Mouse (Mus musculus) midbrain, embryonic 11.5 days (tissue): Measurements from ENCODE around the gene Ddi2. TPM values are rescaled to one million over a fixed set of nuclear protein-coding genes. Genes with fewer than 3 reads are reported as not detected.
A peak's percentile ranks its signal among the peaks of the same experiment; 100 is the strongest.

Experiments
- ATAC-seq: fragments of 200-750 bp; cut with Nextera tagmentation; 2 replicates; pipeline ENCODE4 v1.8.0; 2017; ENCODE audit warnings: moderate TSS enrichment, moderate library complexity; ENCODE audit not compliant: low FRiP score
- DNase-seq: peaks from one replicate; pipeline ENCODE4 v3.0.0; 2015; ENCODE audit warnings: low spot score; ENCODE audit errors: missing footprints
- H3K27ac ChIP-seq: fragments of 300-500 bp; sonication (generic); 2 replicates; pipeline ENCODE4 v1.5.1; 2014; ENCODE audit warnings: low read depth, low read length
- H3K27me3 ChIP-seq: fragments of 300-500 bp; sonication (generic); 2 replicates; pipeline ENCODE4 v1.6.1; 2014; ENCODE audit warnings: mild to moderate bottlenecking, low read length, moderate library complexity, mixed read lengths; ENCODE audit not compliant: control insufficient read depth, insufficient read depth
- H3K36me3 ChIP-seq: fragments of 300-500 bp; sonication (generic); 2 replicates; pipeline ENCODE4 v1.6.1; 2014; ENCODE audit warnings: mild to moderate bottlenecking, low read length, moderate library complexity, mixed read lengths; ENCODE audit not compliant: control insufficient read depth, insufficient read depth
- H3K4me1 ChIP-seq: fragments of 300-500 bp; sonication (generic); 2 replicates; pipeline ENCODE4 v1.6.1; 2014; ENCODE audit warnings: low read length; ENCODE audit not compliant: control insufficient read depth, insufficient read depth
- H3K4me2 ChIP-seq: fragments of 300-500 bp; sonication (generic); 2 replicates; pipeline ENCODE4 v1.6.1; 2014; ENCODE audit warnings: mild to moderate bottlenecking, moderate library complexity
- H3K4me3 ChIP-seq: fragments of 300-500 bp; sonication (generic); 2 replicates; pipeline ENCODE4 v1.5.1; 2014; ENCODE audit warnings: low read depth, low read length
- H3K9ac ChIP-seq: fragments of 300-500 bp; sonication (generic); 2 replicates; pipeline ENCODE4 v1.6.1; 2014; ENCODE audit warnings: low read length
- H3K9me3 ChIP-seq: fragments of 300-500 bp; sonication (generic); 2 replicates; pipeline ENCODE4 v1.6.1; 2016; ENCODE audit warnings: low read length; ENCODE audit not compliant: control insufficient read depth
- WGBS: fragments of 180-500 bp; shearing (Covaris S2); extraction: QIAGEN DNeasy Blood & Tissue Kit; methylation state at CpG from one replicate; pipeline ENCODE4 v1.1.7; 2014; 5-methylcytosine and 5-hydroxymethylcytosine counted together
- polyA plus RNA-seq: library from polyadenylated mRNA; unstranded; fragments of >200 nt; fragmentation: Nextera tagmentation; extraction: Ambion mirVana; gene quantifications from 2 replicates; pipeline ENCODE4 v1.2.1, GENCODE M21; 2014

Gene Ddi2
- polyA plus RNA-seq, 1 experiment from 2014 or later = 18.1 TPM

DNA sequence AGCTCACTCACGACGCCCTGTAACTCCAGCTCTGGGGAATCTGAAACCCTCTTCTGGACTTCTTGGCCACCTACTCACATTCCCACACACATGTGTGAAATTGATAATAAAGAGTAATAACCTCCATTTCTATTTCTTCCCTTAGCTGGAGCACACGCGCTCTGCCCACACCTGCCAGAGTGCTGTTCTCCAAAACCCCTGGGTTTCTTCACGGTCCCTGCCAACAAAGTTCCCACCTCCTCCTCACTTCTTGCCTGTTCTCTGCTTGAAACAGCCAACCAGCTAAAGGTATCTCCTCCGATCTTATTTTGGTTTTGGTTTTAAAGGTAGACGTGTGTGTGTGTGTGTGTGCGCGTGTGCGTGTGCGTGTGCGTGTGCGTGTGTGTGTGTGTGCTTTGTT lies 7.2 kb upstream of the Ddi2 start:
- no peaks in the 10 kb centered on the region for H3K9me3 ChIP-seq
- 88% methylated on average over 13 of the region's 13 CpGs for WGBS

DNA sequence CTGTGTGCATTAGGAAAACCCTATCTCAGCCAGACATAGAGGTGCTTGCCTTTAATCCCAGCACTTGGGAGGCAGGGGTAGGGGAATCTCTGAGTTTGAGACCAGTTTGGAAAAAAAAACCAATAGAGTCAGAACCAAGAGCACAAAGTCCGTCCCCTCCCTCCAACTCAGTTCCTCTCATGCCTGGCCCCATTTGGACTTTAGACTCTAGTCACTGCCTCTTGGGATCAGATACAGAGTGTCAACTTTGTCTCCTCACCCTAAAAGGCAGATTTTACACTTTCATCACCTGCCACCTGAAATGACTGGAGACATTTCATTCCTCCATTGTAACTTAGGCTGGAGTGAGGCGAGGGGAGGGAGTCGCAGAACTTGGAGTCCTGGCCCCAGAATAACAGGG lies 6.0 kb upstream of the Ddi2 start:
- DNase-seq (no peak), ATAC-seq (no peak)
- Histone ChIP-seq H3K4me2 (no peak overlapping the region), H3K4me3 (no peak overlapping the region), H3K4me1 (no peaks in the 10 kb centered on the region), H3K36me3 (no peaks in the 10 kb centered on the region), H3K9ac (no peak overlapping the region), H3K27ac (no peak overlapping the region), H3K27me3 (no peaks in the 10 kb centered on the region), H3K9me3 (no peaks in the 10 kb centered on the region)
- 84% methylated on average over 3 of the region's 3 CpGs for WGBS

More for the DNA sequence above, 7.2 kb upstream of the Ddi2 start:
- no peak overlapping the region for H3K9ac ChIP-seq
- DNase-seq (no peak), ATAC-seq (no peak)
- H3K4me3 ChIP-seq = no peak overlapping the region
- no peaks in the 10 kb centered on the region for H3K4me1 ChIP-seq
- no peak overlapping the region for H3K27ac ChIP-seq
- H3K27me3 ChIP-seq = no peaks in the 10 kb centered on the region
- no peaks in the 10 kb centered on the region for H3K36me3 ChIP-seq
- no peak overlapping the region for H3K4me2 ChIP-seq

DNA sequence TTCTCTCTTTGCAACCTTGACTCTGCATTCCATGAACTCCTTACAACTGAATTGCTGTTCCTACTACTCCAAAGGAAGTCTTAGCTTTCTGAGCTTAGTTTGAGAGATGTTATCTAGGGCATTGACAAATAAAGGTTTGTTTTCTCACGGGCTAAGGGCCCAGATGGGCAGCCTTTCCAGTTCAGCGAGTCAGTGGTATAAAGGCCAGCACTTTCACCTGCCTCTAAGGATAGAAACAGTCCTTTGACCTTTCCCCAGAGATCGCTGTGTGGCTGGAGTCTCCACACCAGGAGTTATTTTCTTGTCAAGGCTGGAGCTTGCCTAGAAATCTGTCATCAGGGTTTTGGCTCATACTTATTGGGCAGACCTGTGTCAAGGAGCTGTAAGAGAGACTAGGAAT lies 2.5 kb upstream of the Ddi2 start:
- Histone ChIP-seq H3K36me3 (no peaks in the 10 kb centered on the region), H3K27me3 (no peaks in the 10 kb centered on the region), H3K27ac (no peak overlapping the region), H3K9ac (no peak overlapping the region), H3K4me1 (peaks cover 11% of the 10 kb centered on the region), H3K4me3 (no peak overlapping the region), H3K9me3 (no peaks in the 10 kb centered on the region), H3K4me2 (no peak overlapping the region)
- ATAC-seq (no peak), DNase-seq (no peak)
- WGBS = 72% methylated on average over 3 of the region's 3 CpGs

DNA sequence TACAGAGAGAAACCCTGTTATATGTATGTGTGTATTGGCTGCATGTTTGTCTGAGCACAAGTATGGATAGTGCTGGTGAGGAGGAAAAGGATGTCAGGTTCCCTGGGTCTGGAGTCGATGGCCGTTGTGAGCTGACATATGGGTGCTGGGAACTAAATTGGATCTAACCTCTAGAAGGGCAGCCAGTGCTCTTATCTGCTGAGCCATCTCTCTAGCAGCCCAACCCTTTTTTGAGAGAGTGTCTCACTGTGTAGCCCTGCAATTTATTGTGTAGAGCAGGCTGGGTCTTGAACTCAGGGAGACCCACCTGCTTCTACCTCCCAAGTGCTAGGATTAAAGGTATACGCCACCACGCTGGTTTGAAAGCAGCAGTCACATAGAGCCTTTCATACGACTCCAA lies 2.1 kb upstream of the Ddi2 start:
- no peaks in the 10 kb centered on the region for H3K27me3 ChIP-seq
- peaks cover 11% of the 10 kb centered on the region for H3K4me1 ChIP-seq
- no peak overlapping the region for H3K27ac ChIP-seq
- no peak overlapping the region for H3K4me2 ChIP-seq
- H3K36me3 ChIP-seq = no peaks in the 10 kb centered on the region
- DNase-seq (no peak), ATAC-seq (no peak)
- H3K9ac ChIP-seq = no peak overlapping the region
- no peaks in the 10 kb centered on the region for H3K9me3 ChIP-seq
- no peak overlapping the region for H3K4me3 ChIP-seq
- 84% methylated on average over 5 of the region's 5 CpGs for WGBS

DNA sequence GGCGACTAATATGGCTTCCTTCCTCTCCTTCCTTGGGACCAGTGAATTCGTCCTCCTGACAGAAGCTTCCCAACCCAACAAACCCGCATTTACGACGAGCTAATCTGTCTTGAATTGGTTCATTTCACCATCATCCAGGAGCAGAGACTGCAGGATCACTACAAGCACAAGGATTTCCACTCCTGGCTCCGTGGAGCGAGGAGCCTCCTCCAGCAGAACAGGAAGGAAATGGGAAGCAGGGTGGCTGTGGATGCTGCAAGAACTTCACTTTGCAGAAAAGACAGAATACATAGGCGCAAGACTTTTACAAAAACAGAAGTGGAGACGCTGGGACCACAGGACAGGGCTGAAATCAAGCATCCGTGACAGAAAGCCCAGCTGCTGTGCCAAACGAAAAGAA lies 1.4 kb upstream of the Ddi2 start:
- Histone ChIP-seq H3K27me3 (no peaks in the 10 kb centered on the region), H3K9me3 (no peaks in the 10 kb centered on the region), H3K4me2 (no peak overlapping the region), H3K27ac (no peak overlapping the region), H3K36me3 (no peaks in the 10 kb centered on the region), H3K4me3 (no peak overlapping the region), H3K9ac (no peak overlapping the region), H3K4me1 (peaks cover 11% of the 10 kb centered on the region)
- no peak for ATAC-seq
- WGBS = 76% methylated on average over 11 of the region's 11 CpGs
- no peak for DNase-seq

DNA sequence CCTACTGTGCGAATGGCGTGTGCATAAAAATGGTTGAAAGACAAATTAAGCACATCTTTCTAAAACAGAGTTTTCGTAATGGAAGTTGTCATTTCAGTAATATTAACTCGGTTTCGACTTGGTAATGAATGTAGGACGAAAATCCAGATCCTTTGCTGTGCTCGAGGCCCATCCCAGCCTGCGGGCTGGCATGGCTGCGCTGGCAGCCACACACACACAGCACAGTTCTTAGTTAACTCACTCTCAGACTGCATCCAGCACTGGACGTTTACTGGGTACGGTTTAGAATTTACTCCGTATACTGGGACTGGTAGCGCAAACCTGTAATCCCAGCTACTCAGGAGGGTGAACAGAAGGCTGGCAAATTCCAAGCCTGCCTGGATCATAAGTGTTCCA lies 452 bp upstream of the Ddi2 start:
- Histone ChIP-seq H3K4me2 (peak overlapping the region; percentile 92), H3K4me3 (peak overlapping the region; percentile 93), H3K36me3 (no peaks in the 10 kb centered on the region), H3K9ac (peak overlapping the region; percentile 96), H3K9me3 (no peaks in the 10 kb centered on the region), H3K27ac (no peak overlapping the region), H3K4me1 (peaks cover 11% of the 10 kb centered on the region), H3K27me3 (no peaks in the 10 kb centered on the region)
- peak; percentile 70 for ATAC-seq
- 10% methylated on average over 13 of the region's 13 CpGs for WGBS
- no peak for DNase-seq

DNA sequence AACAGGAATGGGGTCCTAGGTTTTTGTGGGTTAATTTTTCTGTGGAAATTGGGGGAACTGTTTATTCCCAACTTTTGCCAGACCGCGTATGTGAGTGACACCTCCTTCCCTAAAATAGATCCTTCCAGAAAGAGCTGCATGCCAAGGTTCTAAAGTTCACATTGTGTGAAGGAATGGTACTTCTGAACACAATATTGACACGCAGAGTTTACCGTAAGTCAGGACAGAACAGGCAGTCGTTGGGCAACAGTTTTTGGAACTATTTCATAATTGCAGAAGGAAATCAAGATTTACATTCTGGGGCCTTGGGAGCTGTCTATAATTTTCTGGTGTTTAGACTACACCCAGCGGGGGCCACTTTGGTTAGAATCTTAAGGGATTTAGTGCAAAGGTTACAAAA lies 1.3 kb downstream of the Ddi2 start:
- no peak for ATAC-seq
- Histone ChIP-seq H3K27ac (no peak overlapping the region), H3K36me3 (no peaks in the 10 kb centered on the region)

DNA sequence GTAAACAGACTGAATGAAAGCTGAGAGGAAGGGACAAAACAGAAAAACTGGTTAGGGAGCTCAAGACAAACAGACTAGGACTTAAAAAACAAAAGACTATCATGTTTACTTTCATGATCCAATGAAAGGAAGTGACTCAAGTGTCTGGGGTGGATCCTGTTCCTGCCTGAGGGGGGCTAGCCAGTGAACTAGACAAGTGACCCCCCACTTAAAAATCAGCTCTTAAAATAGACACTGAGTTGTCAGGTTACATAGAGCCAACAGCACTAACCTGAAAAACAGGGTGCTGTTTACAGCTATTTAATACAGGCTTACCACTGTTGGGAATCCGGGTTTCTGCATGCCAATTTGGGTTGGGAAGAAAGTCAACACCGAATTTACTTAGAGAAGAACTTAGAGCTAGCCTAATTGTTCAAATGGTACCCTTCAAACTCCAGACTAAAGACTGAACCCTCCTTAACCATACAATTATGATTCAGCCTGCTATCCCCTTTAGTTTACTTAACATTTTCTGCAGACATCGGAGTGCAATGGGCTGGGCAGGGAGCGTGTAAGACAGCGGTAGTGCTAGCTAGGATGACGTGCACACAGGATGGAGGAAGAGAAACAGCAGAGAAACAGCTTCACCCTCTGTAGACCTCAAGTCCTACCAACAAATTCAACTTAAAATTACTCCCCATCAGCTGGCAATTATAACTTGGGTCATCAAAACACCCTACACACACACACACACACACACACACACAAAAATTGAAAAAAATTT lies 2.3 kb downstream of the Ddi2 start:
- Histone ChIP-seq H3K4me1 (peaks cover 11% of the 10 kb centered on the region), H3K4me3 (no peak overlapping the region), H3K9ac (no peak overlapping the region), H3K27ac (no peak overlapping the region), H3K36me3 (no peaks in the 10 kb centered on the region), H3K4me2 (no peak overlapping the region), H3K9me3 (no peaks in the 10 kb centered on the region), H3K27me3 (no peaks in the 10 kb centered on the region)
- 87% methylated on average over 6 of the region's 6 CpGs for whole genome bisulfite sequencing
- peak; percentile 73 for DNase-seq
- no peak for ATAC-seq

More for the DNA sequence above, 1.3 kb downstream of the Ddi2 start:
- H3K4me3 ChIP-seq = peak overlapping the region; percentile 93; the same call in 1 of the 2 replicates
- H3K27me3 ChIP-seq = no peaks in the 10 kb centered on the region
- no peaks in the 10 kb centered on the region for H3K9me3 ChIP-seq
- DNase-seq = no peak
- H3K4me1 ChIP-seq = peaks cover 11% of the 10 kb centered on the region
- peak overlapping the region; percentile 96; the same call in 1 of the 2 replicates for H3K9ac ChIP-seq
- peak overlapping the region; percentile 92 for H3K4me2 ChIP-seq
- 82% methylated on average over 6 of the region's 6 CpGs for WGBS

DNA sequence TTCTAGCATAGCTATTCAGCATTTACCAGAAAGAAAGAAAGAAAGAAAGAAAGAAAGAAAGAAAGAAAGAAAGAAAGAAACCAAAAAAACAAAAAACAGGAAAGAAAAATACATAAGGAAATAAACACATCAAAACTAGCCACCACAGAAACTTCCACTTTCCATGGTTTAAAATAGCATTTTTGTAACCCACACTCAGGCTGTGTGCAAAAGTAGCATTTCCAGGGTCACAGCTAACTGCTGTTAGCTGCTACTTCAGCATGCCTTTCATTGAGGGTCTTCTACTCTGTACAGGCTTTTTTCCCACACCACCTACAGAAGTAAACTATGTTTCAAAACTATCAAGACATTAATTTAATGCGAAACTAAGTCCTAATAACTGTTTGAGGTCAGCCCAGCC lies 3.9 kb downstream of the Ddi2 start:
- 96% methylated on average over 1 of the region's 1 CpGs for WGBS
- no peak for ATAC-seq

More for the DNA sequence above, 3.9 kb downstream of the Ddi2 start:
- Histone ChIP-seq H3K27me3 (no peaks in the 10 kb centered on the region), H3K36me3 (no peaks in the 10 kb centered on the region), H3K4me3 (no peak overlapping the region), H3K9me3 (no peaks in the 10 kb centered on the region), H3K4me2 (no peak overlapping the region), H3K4me1 (peaks cover 11% of the 10 kb centered on the region), H3K9ac (no peak overlapping the region), H3K27ac (no peak overlapping the region)
- peak; percentile 51 for DNase-seq
